Comparison of ENCODE assay signal across 12 mouse cellular contexts in genomic region chr3:23063180-23063965, GRCm38 (mm10).
DNase-seq lines count a peak whose midpoint lies in the region; ATAC-seq and TF ChIP-seq lines count a peak whose summit lies in the region.
"Had no signal": no experiment of that assay in that cellular context is flagged by ENCODE, and none has a peak within 500 bp of the region (broad histone marks: within the 10 kb centered on the region; RNA-seq: fewer than 3 reads in every experiment).

No protein-coding gene starts in this region.

- H3K4me1 ChIP-seq in forebrain, embryonic 13.5 days: no peaks in the 10 kb centered on the region
- H3K4me1 ChIP-seq: limb, embryonic 13.5 days; neural tube, embryonic 12.5 days had no signal

- DNase-seq in frontal cortex, postnatal 25 days (ENCODE audit: low spot score in 2 of 2): no peak
- peak; percentile 6 for DNase-seq in layer of hippocampus, adult 9-11 months
- no peak for DNase-seq in layer of hippocampus, adult 9-10 months (ENCODE audit: low spot score)
- peak; percentile 75 for DNase-seq in brain, embryonic 14.5 days (ENCODE audit: low read depth)
- peak; percentile 17 to 27 for DNase-seq in left cerebral cortex, postnatal 25 days (ENCODE audit: low spot score in 2 of 2)
- DNase-seq in gastrocnemius, postnatal 10 days: no peak
- DNase-seq: cerebellum, adult 2 months; kidney, adult 18-20 months had no signal

- peak; percentile 78 for ATAC-seq in frontal cortex, adult (ENCODE audit: low TSS enrichment)
- no peak for ATAC-seq in forebrain, embryonic 13.5 days

- no peaks in the 10 kb centered on the region for H3K9me3 ChIP-seq in forebrain, embryonic 13.5 days (replicated peaks)
- H3K9me3 ChIP-seq: limb, embryonic 13.5 days; neural tube, embryonic 12.5 days had no signal

- no peak overlapping the region for H3K27ac ChIP-seq in forebrain, embryonic 13.5 days
- H3K27ac ChIP-seq: limb, embryonic 13.5 days; neural tube, embryonic 12.5 days had no signal

- no peak overlapping the region for H3K4me2 ChIP-seq in forebrain, embryonic 13.5 days
- H3K4me2 ChIP-seq: limb, embryonic 13.5 days; neural tube, embryonic 12.5 days had no signal

- TF ChIP-seq CTCF in brain, embryonic 14.5 days (IDR thresholded peaks at IDR 0.05; ENCODE audit: borderline replicate concordance, extremely low read depth, insufficient read depth, insufficient read length): peak; percentile 40; the same call in 1 of the 2 replicates

- no peak overlapping the region for H3K4me3 ChIP-seq in forebrain, embryonic 13.5 days
- H3K4me3 ChIP-seq: limb, embryonic 13.5 days; neural tube, embryonic 12.5 days had no signal

- intact Hi-C loops in left cerebral cortex, postnatal 25 days (cut with DNase I): no loop called here

- H3K27me3 ChIP-seq in forebrain, embryonic 13.5 days: no peaks in the 10 kb centered on the region
- H3K27me3 ChIP-seq: limb, embryonic 13.5 days; neural tube, embryonic 12.5 days had no signal

- H3K36me3 ChIP-seq in forebrain, embryonic 13.5 days (ENCODE audit: poor library complexity, severe bottlenecking): no peaks in the 10 kb centered on the region
- H3K36me3 ChIP-seq: limb, embryonic 13.5 days; neural tube, embryonic 12.5 days had no signal

- no peak overlapping the region for H3K9ac ChIP-seq in forebrain, embryonic 13.5 days
- H3K9ac ChIP-seq: limb, embryonic 13.5 days; neural tube, embryonic 12.5 days had no signal

- 72% methylated on average over 6 of the region's 6 CpGs for WGBS in forebrain, embryonic 13.5 days

- no peak for TF ChIP-seq POLR2A in brain, embryonic 14.5 days (IDR thresholded peaks at IDR 0.05; ENCODE audit: borderline replicate concordance, extremely low read depth, insufficient read depth, insufficient read length, poor library complexity, severe bottlenecking)

Comparison
In these comparisons a context has a peak if more than half of its experiments do, and no peak if none do; other contexts are left out.
1. DNase-seq: peak in layer of hippocampus, adult 9-11 months (single experiment), brain, embryonic 14.5 days (single experiment) and left cerebral cortex, postnatal 25 days (2 of 2); none in frontal cortex, postnatal 25 days (0 of 2), layer of hippocampus, adult 9-10 months (single experiment) and gastrocnemius, postnatal 10 days (single experiment).